In the genomic region with DNA sequence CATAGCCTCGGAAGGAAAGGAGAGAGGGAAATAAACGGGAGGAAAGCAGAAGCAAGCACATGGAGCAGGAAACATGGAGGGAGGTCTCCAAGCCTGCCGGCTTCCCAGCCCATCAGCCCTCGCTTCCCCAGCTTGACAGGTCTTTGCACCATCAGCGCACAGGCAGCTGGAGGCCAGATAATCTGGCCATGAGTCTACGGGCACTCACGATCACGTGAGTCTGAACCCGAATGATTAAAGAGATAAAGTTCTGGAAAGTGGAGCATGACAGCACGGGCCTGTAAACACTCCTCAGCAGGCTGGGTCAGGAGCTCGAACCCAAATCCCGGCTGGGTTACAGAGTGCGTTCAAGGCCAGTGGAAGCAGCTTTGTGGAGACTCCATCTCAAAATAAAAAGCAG, we compare ENCODE assay signal across 18 mouse cellular contexts. TPM values are rescaled to one million over a fixed set of nuclear protein-coding genes. Genes with fewer than 3 reads are reported as not detected.
DNase-seq lines count a peak whose midpoint lies in the region; ATAC-seq and TF ChIP-seq lines count a peak whose summit lies in the region.
"Had no signal": no experiment of that assay in that cellular context is flagged by ENCODE, and none has a peak within 500 bp of the region (broad histone marks: within the 10 kb centered on the region; RNA-seq: fewer than 3 reads in every experiment).

No protein-coding gene starts in this region.

- TF ChIP-seq EP300 in ES-Bruce4 (IDR thresholded peaks at IDR 0.05; ENCODE audit: insufficient read depth, low read depth, low read length): no peak

- DNase-seq in heart, adult 11 months: no peak
- peak; percentile 60 for DNase-seq in R1 (ENCODE audit: low read depth, low spot score)
- DNase-seq in limb, embryonic 10.5 days (ENCODE audit: low spot score): no peak
- DNase-seq in thymus, postnatal 0 days (ENCODE audit: low spot score): no peak
- no peak for DNase-seq in kidney, adult 18-20 months
- DNase-seq: adrenal gland, postnatal 36 days; cerebellum, adult 9-10 months; gastrocnemius, postnatal 14 days; heart, postnatal 14 days; kidney, postnatal 14 days; right cerebral cortex, adult 18-20 months had no signal

- H3K9me3 ChIP-seq in heart, embryonic 13.5 days: no peaks in the 10 kb centered on the region
- no peaks in the 10 kb centered on the region for H3K9me3 ChIP-seq in ES-Bruce4 (replicated peaks; ENCODE audit: control insufficient read depth, insufficient read depth, low read length, poor library complexity, severe bottlenecking)
- H3K9me3 ChIP-seq in liver, embryonic 12.5 days (replicated peaks): peaks cover 6% of the 10 kb centered on the region
- H3K9me3 ChIP-seq in limb, embryonic 10.5 days (replicated peaks): no peaks in the 10 kb centered on the region
- H3K9me3 ChIP-seq: forebrain, embryonic 13.5 days; neural tube, embryonic 15.5 days had no signal

- TF ChIP-seq POLR2A in ES-Bruce4 (IDR thresholded peaks at IDR 0.05; ENCODE audit: insufficient read depth, low read length): no peak

- TF ChIP-seq CTCF in ES-Bruce4 (IDR thresholded peaks at IDR 0.05; ENCODE audit: low read depth, low read length): no peak

- H3K36me3 ChIP-seq in heart, embryonic 13.5 days: no peaks in the 10 kb centered on the region
- H3K36me3 ChIP-seq in ES-Bruce4 (ENCODE audit: control insufficient read depth, insufficient read depth, low read length, poor library complexity, severe bottlenecking): no peaks in the 10 kb centered on the region
- H3K36me3 ChIP-seq in liver, embryonic 12.5 days: peaks cover 27% of the 10 kb centered on the region
- no peaks in the 10 kb centered on the region for H3K36me3 ChIP-seq in limb, embryonic 10.5 days
- H3K36me3 ChIP-seq: neural tube, embryonic 15.5 days had no signal

- H3K9ac ChIP-seq in heart, embryonic 13.5 days: 0 out of 2 replicates have a peak overlapping the region, but pooled peaks have one; percentile 33
- H3K9ac ChIP-seq in ES-Bruce4 (ENCODE audit: low read depth, poor library complexity, severe bottlenecking): peak overlapping the region; percentile 61; the same call in 1 of the 2 replicates
- peak overlapping the region; percentile 89 for H3K9ac ChIP-seq in liver, embryonic 12.5 days
- H3K9ac ChIP-seq: forebrain, embryonic 13.5 days; neural tube, embryonic 15.5 days had no signal

- peak overlapping the region; percentile 63 for H3K4me2 ChIP-seq in heart, embryonic 13.5 days
- peak overlapping the region; percentile 77 for H3K4me2 ChIP-seq in liver, embryonic 12.5 days
- H3K4me2 ChIP-seq: forebrain, embryonic 13.5 days; neural tube, embryonic 15.5 days had no signal

- peaks cover 41% of the 10 kb centered on the region for H3K4me1 ChIP-seq in heart, embryonic 13.5 days
- H3K4me1 ChIP-seq in ES-Bruce4 (ENCODE audit: control insufficient read depth, insufficient read depth, low read length): peaks cover 8% of the 10 kb centered on the region
- peaks cover 60% of the 10 kb centered on the region for H3K4me1 ChIP-seq in liver, embryonic 12.5 days
- H3K4me1 ChIP-seq in limb, embryonic 10.5 days: peaks cover 36% of the 10 kb centered on the region
- H3K4me1 ChIP-seq: forebrain, embryonic 13.5 days; neural tube, embryonic 15.5 days had no signal

- H3K27ac ChIP-seq in heart, embryonic 13.5 days (replicated peaks): peak overlapping the region; percentile 20; the same call in 1 of the 2 replicates
- H3K27ac ChIP-seq in ES-Bruce4 (ENCODE audit: insufficient read depth, low read length): no peak overlapping the region
- peak overlapping the region; percentile 99 for H3K27ac ChIP-seq in liver, embryonic 12.5 days
- H3K27ac ChIP-seq in limb, embryonic 10.5 days: no peak overlapping the region; the same call in 1 of the 2 replicates
- H3K27ac ChIP-seq: forebrain, embryonic 13.5 days; hindbrain, postnatal 0 days; macrophage; neural tube, embryonic 15.5 days had no signal

- peaks cover under 1% of the 10 kb centered on the region; the same call in 1 of the 2 replicates for H3K27me3 ChIP-seq in heart, embryonic 13.5 days (replicated peaks)
- H3K27me3 ChIP-seq in ES-Bruce4 (ENCODE audit: control insufficient read depth, insufficient read depth, low read length, poor library complexity, severe bottlenecking): no peaks in the 10 kb centered on the region
- no peaks in the 10 kb centered on the region for H3K27me3 ChIP-seq in liver, embryonic 12.5 days (replicated peaks)
- no peaks in the 10 kb centered on the region for H3K27me3 ChIP-seq in limb, embryonic 10.5 days (ENCODE audit: low read depth, poor library complexity, severe bottlenecking)
- H3K27me3 ChIP-seq: forebrain, embryonic 13.5 days; neural tube, embryonic 15.5 days had no signal

- 25% methylated on average over 13 of the region's 13 CpGs for WGBS in heart, embryonic 13.5 days
- WGBS in liver, embryonic 12.5 days (ENCODE audit: insufficient replicate concordance): 24% methylated on average over 13 of the region's 13 CpGs
- 78% methylated on average over 13 of the region's 13 CpGs for WGBS in limb, embryonic 10.5 days

- 0 out of 2 replicates have a peak, but pooled peaks have one; percentile 21 for ATAC-seq in heart, embryonic 13.5 days (ENCODE audit: extremely low read depth, insufficient number of reproducible peaks, low FRiP score, low TSS enrichment)
- ATAC-seq in liver, embryonic 12.5 days: peak; percentile 61

- peak overlapping the region; percentile 39; the same call in 1 of the 2 replicates for H3K4me3 ChIP-seq in heart, embryonic 13.5 days
- H3K4me3 ChIP-seq in ES-Bruce4 (ENCODE audit: low read depth, low read length): no peak overlapping the region
- H3K4me3 ChIP-seq in liver, embryonic 12.5 days: peak overlapping the region; percentile 68
- no peak overlapping the region for H3K4me3 ChIP-seq in limb, embryonic 10.5 days
- H3K4me3 ChIP-seq: forebrain, embryonic 13.5 days; neural tube, embryonic 15.5 days had no signal

RNA-seq across cellular contexts. Expression of a gene that starts 50.4 kb away (rescaled TPM):
- polyA plus RNA-seq in heart, embryonic 13.5 days (2015; fragmentation: Nextera tagmentation; extraction: Ambion mirVana): 9.7 and 12.1 TPM in 2 replicates
- polyA plus RNA-seq in ES-Bruce4 (2011; ENCODE audit: insufficient read depth, insufficient read length, low read depth, missing spikeins): 206 and 226 TPM in 2 replicates
- 4.4 and 4.5 TPM in 2 replicates for polyA plus RNA-seq in liver, embryonic 12.5 days (2016; fragmentation: Nextera tagmentation; extraction: Ambion mirVana)
- 33.6 and 37.4 TPM in 2 replicates for polyA plus RNA-seq in limb, embryonic 10.5 days (2016; fragmentation: Nextera tagmentation; extraction: Ambion mirVana)
- 10.0 and 10.1 TPM in 2 replicates for polyA plus RNA-seq in thymus, postnatal 0 days (2015; fragmentation: Nextera tagmentation; extraction: Ambion mirVana)

Comparison
In these comparisons a context has a peak if more than half of its experiments do, and no peak if none do; other contexts are left out.
1. H3K27ac ChIP-seq: peak in heart, embryonic 13.5 days (single experiment) and liver, embryonic 12.5 days (single experiment); none in ES-Bruce4 (single experiment) and limb, embryonic 10.5 days (single experiment).
2. H3K4me3 ChIP-seq: peak in heart, embryonic 13.5 days (single experiment) and liver, embryonic 12.5 days (single experiment); none in ES-Bruce4 (single experiment) and limb, embryonic 10.5 days (single experiment).
3. H3K9ac ChIP-seq: peak in every context shown above with its lines; median percentile 89 in liver, embryonic 12.5 days; 61 in ES-Bruce4; 33 in heart, embryonic 13.5 days.